Mouse (Mus musculus) forebrain, embryonic 15.5 days (tissue): ENCODE results near the gene Gdap1l1. TPM values are rescaled to one million over a fixed set of nuclear protein-coding genes. Genes with fewer than 3 reads are reported as not detected.

Experiments used
- ATAC-seq: fragments of 200-750 bp; cut with Nextera tagmentation; replicated peaks from 2 replicates; pipeline ENCODE4 v1.8.0; 2017; ENCODE audit warnings: mild to moderate bottlenecking, moderate TSS enrichment, moderate library complexity
- H3K27ac ChIP-seq: fragments of 300-500 bp; sonication (generic); replicated peaks from 2 replicates; pipeline ENCODE4 v1.5.1; 2015; ENCODE audit warnings: mild to moderate bottlenecking, inconsistent platforms
- H3K27me3 ChIP-seq: fragments of 300-500 bp; sonication (generic); 2 replicates; pipeline ENCODE4 v1.6.1; 2015; ENCODE audit warnings: inconsistent platforms
- H3K36me3 ChIP-seq: fragments of 300-500 bp; sonication (generic); 2 replicates; pipeline ENCODE4 v1.6.1; 2015; ENCODE audit warnings: mild to moderate bottlenecking, inconsistent platforms
- H3K4me1 ChIP-seq: fragments of 300-500 bp; sonication (generic); 2 replicates; pipeline ENCODE4 v1.6.1; 2015; ENCODE audit warnings: inconsistent platforms
- H3K4me2 ChIP-seq: fragments of 300-500 bp; sonication (generic); replicated peaks from 2 replicates; pipeline ENCODE4 v1.6.1; 2015; ENCODE audit warnings: mild to moderate bottlenecking, inconsistent platforms
- H3K4me3 ChIP-seq: fragments of 300-500 bp; sonication (generic); 2 replicates; pipeline ENCODE4 v1.5.1; 2015; ENCODE audit warnings: mild to moderate bottlenecking, inconsistent platforms
- H3K9ac ChIP-seq: fragments of 300-500 bp; sonication (generic); replicated peaks from 2 replicates; pipeline ENCODE4 v1.6.1; 2015; ENCODE audit warnings: mild to moderate bottlenecking, inconsistent platforms
- H3K9me3 ChIP-seq: fragments of 300-500 bp; sonication (generic); 2 replicates; pipeline ENCODE4 v1.6.1; 2016; ENCODE audit warnings: inconsistent platforms
- WGBS: fragments of 180-500 bp; shearing (Covaris S2); methylation state at CpG from one replicate; pipeline ENCODE4 v1.1.7; 2015; ENCODE audit warnings: mixed read lengths; 5-methylcytosine and 5-hydroxymethylcytosine counted together
- polyA plus RNA-seq: library from polyadenylated mRNA; unstranded; fragments of >200 nt; fragmentation: Nextera tagmentation; extraction: Ambion mirVana; gene quantifications from 2 replicates; pipeline ENCODE4 v1.2.1, GENCODE M21; 2015

Gene Gdap1l1
- polyA plus RNA-seq, 1 experiment from 2014 or later, result 112 TPM

DNA sequence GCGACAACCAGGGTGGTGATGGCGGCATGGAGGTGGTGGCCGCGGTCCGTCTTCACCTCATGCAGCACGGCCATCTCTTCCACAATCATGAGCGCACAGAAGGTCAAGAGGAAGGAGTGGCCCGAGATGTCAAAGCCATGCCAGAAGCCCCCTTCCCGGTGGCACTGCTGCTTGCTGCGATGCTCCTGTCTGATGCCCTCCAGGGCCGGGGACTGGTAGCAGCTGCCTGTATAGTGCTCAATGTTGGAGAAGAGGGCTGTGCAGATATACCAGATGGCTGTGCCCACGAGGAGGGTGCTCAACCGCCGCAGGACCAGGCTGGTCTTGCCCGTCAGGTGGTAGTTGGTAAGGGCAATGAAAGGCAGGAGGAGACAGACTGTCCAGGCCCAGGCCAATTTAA, 31.4 kb downstream of the Gdap1l1 start:
- H3K4me3 ChIP-seq, result no peak overlapping the region
- H3K4me1 ChIP-seq, result peaks cover 11% of the 10 kb centered on the region
- H3K27me3 ChIP-seq, result no peaks in the 10 kb centered on the region
- H3K9me3 ChIP-seq, result no peaks in the 10 kb centered on the region
- peaks cover 22% of the 10 kb centered on the region for H3K36me3 ChIP-seq
- H3K4me2 ChIP-seq, result no peak overlapping the region
- no peak overlapping the region for H3K9ac ChIP-seq
- ATAC-seq, result no peak
- WGBS, result 97% methylated on average over 15 of the region's 15 CpGs
- no peak overlapping the region for H3K27ac ChIP-seq

DNA sequence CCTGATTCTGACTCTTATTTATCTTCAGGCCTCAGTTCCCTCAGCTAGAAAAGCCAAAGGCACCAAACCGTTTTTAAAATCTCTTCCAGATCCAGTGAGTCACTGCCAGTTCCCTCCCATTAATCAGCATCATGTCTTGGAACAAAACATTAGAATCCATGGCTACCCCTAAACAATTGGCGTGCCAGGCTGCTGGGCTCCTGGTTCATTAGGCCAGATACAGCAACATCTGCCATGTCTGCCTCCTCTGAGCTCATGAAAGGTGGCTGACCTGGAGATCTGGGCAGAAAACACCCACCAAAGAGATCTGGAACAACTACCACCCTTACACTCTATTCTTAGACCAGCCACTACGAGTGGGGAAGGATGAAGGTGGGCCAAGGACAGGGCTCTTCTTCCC, 32.9 kb downstream of the Gdap1l1 start:
- H3K27me3 ChIP-seq, result no peaks in the 10 kb centered on the region
- H3K9me3 ChIP-seq, result no peaks in the 10 kb centered on the region
- H3K9ac ChIP-seq, result no peak overlapping the region
- peak overlapping the region; percentile 78; the same call in 1 of the 2 replicates for H3K4me2 ChIP-seq
- no peak for ATAC-seq
- no peak overlapping the region for H3K27ac ChIP-seq
- 59% methylated on average over 3 of the region's 3 CpGs for WGBS
- H3K4me3 ChIP-seq, result peak overlapping the region; percentile 69; the same call in 1 of the 2 replicates
- peaks cover 22% of the 10 kb centered on the region for H3K36me3 ChIP-seq
- peaks cover 11% of the 10 kb centered on the region for H3K4me1 ChIP-seq

DNA sequence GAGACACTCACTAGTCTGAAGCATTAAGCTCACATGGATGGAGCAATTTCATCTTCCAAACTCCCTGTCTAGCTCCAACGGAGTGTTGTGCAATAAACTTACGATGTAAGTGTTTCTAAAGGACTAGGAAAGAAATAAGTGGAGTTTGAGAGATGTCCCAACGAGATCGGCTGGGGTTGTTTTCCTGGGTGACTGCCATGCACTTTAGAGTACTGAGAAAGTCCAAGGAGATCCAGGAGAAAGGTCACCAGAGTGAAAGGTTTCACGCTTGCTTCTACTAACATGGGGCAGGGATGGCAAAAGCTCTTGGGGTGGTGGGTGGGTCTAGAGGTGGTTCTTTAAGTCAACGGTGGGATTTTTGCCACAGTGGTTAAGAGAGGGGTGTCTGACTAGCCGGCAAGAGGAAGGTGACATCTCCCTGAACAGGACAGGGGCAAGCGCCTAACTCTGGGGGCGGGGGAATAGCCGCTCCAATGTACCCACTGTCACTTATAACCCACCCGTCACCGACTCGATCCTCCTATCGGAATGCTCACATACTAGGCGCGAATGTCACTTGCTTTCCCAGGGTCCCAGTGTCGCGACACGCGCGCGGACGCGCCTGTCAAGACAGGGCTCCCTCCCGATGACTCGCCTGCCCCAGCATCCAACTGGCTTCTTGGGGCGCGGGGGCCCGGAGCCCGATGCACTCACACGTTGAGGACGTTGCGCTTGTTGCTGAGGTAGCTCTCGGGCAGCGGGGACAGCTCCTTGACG, 33.6 kb downstream of the Gdap1l1 start:
- no peaks in the 10 kb centered on the region for H3K9me3 ChIP-seq

DNA sequence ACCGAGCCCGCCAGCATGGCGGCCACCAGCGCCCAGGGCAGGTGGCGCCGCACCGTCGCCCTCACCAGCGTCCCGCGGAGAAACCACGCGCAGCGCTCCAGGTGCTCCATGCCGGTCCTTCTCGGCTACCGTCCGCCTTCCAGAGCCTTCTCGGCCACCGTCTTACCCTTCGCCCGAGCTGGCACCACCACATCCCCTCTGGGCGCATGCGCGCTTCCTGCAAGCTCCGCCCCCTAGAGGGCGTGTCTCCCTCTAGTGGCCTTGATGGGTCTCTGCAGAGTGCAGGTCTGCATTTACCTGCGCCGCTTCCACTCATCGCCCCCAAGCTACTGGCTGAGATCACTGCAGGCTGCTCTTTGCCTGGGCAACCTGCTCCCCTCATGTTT, 34.2 kb downstream of the Gdap1l1 start, which contains the start of gene Fitm2:
TSS of gene Fitm2 (minus strand) at position 164 of the 386 bp plus-strand sequence.
- Histone ChIP-seq H3K4me1 (peaks cover 11% of the 10 kb centered on the region), H3K9ac (peak within 1 kb of the TSS; percentile 74), H3K27me3 (no peaks in the 10 kb centered on the region), H3K4me2 (peak within 1 kb of the TSS; percentile 78), H3K27ac (peak within 1 kb of the TSS; percentile 51), H3K4me3 (peak within 1 kb of the TSS; percentile 69), H3K9me3 (no peaks in the 10 kb centered on the region), H3K36me3 (peaks cover 22% of the 10 kb centered on the region)
- WGBS, result under 1% methylated on average over 30 of the region's 30 CpGs
- peak; percentile 95 for ATAC-seq

More for the DNA sequence above, 33.6 kb downstream of the Gdap1l1 start:
- peaks cover 11% of the 10 kb centered on the region for H3K4me1 ChIP-seq
- peak overlapping the region; percentile 69 for H3K4me3 ChIP-seq
- H3K27ac ChIP-seq, result peak overlapping the region; percentile 51
- H3K9ac ChIP-seq, result peak overlapping the region; percentile 74
- 5% methylated on average over 36 of the region's 36 CpGs for WGBS
- H3K4me2 ChIP-seq, result peak overlapping the region; percentile 78
- peaks cover 22% of the 10 kb centered on the region for H3K36me3 ChIP-seq
- no peaks in the 10 kb centered on the region for H3K27me3 ChIP-seq
- no peak; the same call in 1 of the 2 replicates for ATAC-seq

DNA sequence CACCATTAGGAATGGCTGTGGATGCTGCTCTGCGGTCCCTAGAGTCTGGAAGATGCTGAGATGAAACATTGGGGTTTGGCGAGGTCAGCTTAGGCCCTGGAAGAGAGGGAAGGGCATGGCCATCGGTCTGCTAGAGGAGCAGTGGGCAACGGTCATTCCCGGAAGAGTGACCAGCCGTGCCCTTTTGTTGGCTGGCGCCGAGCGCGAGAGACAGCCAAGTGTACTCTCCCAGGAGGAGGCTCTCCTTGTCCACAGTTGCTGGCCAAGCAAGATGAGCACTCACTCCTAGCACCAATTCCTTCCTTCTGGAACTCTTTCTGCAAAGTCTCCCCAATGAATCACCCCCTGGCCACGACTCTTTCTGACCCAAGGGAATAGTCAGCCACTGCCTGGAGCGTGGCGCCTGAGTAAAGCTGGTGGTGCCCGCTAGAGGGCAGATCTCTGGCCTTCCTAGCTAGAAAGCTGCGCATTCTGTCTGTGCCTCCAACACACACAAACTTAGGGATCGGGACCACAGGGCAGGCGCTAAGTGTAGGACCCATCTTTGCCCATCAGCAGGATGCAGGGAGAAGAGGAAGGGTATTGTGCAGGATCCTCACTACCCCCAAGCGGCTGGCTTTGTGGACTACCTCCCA, 42.0 kb downstream of the Gdap1l1 start:
- peaks cover 19% of the 10 kb centered on the region for H3K27me3 ChIP-seq
- no peak overlapping the region for H3K4me2 ChIP-seq
- no peak overlapping the region for H3K4me3 ChIP-seq
- whole genome bisulfite sequencing, result 49% methylated on average over 18 of the region's 18 CpGs
- no peaks in the 10 kb centered on the region for H3K36me3 ChIP-seq
- H3K9ac ChIP-seq, result no peak overlapping the region
- no peak for ATAC-seq
- H3K4me1 ChIP-seq, result peaks cover 7% of the 10 kb centered on the region; the same call in 1 of the 2 replicates
- no peak overlapping the region for H3K27ac ChIP-seq
- H3K9me3 ChIP-seq, result no peaks in the 10 kb centered on the region

DNA sequence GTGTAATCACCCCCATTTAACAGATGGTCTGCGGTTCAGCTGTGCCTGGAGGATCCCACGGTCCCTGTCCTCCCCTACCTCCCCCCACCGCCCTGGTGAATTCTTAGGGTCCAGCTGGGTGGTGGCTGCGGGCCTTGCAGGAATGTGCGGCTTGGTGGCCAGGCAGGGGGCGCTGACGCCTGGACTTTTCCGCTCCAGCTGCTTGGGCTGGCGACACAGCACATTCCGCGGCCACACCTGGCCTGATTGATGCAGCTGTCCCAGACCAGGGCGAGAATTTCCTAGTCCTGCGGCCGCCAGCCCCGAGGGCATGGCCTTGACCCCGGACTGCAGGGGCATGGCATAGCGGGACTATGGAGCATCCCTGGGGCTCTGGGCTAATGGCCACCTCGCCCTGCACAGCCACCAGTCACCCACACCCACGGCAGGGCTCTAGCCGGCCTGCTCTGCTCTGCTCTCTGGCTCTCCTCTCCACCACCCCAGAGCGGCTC, 43.3 kb downstream of the Gdap1l1 start:
- no peak for ATAC-seq
- Histone ChIP-seq H3K9ac (peak overlapping the region; percentile 15; the same call in 1 of the 2 replicates), H3K27ac (no peak overlapping the region), H3K4me2 (peak overlapping the region; percentile 28), H3K27me3 (peaks cover 19% of the 10 kb centered on the region), H3K36me3 (no peaks in the 10 kb centered on the region), H3K4me3 (0 out of 2 replicates have a peak overlapping the region, but pooled peaks have one; percentile 8), H3K4me1 (peaks cover 7% of the 10 kb centered on the region; the same call in 1 of the 2 replicates), H3K9me3 (no peaks in the 10 kb centered on the region)
- WGBS, result 3% methylated on average over 21 of the region's 21 CpGs

DNA sequence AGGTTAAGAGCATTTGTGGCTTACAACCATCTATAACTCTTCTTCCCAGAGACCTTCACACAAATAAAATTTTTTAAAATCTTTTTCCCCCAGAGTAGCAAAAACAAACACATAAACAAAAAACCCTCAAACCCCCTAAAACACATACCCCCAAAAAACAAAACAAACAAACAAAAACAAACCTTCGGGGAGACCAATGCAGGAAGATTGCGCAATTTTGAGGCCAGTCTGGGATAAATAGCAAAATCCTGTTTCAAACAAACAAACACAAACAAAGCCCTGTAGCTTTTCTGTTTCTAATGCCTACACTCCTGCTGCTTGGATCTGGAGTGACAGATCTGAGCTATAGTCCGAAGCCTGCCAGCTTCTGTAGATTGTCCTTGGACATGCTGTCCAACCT, 49.1 kb downstream of the Gdap1l1 start:
- ATAC-seq, result no peak
- H3K9ac ChIP-seq, result no peak overlapping the region
- H3K4me2 ChIP-seq, result no peak overlapping the region
- H3K4me3 ChIP-seq, result no peak overlapping the region
- peaks cover 7% of the 10 kb centered on the region; the same call in 1 of the 2 replicates for H3K4me1 ChIP-seq
- H3K36me3 ChIP-seq, result no peaks in the 10 kb centered on the region
- no peak overlapping the region for H3K27ac ChIP-seq
- 91% methylated on average over 3 of the region's 3 CpGs for WGBS
- H3K27me3 ChIP-seq, result peaks cover 3% of the 10 kb centered on the region
- no peaks in the 10 kb centered on the region for H3K9me3 ChIP-seq

DNA sequence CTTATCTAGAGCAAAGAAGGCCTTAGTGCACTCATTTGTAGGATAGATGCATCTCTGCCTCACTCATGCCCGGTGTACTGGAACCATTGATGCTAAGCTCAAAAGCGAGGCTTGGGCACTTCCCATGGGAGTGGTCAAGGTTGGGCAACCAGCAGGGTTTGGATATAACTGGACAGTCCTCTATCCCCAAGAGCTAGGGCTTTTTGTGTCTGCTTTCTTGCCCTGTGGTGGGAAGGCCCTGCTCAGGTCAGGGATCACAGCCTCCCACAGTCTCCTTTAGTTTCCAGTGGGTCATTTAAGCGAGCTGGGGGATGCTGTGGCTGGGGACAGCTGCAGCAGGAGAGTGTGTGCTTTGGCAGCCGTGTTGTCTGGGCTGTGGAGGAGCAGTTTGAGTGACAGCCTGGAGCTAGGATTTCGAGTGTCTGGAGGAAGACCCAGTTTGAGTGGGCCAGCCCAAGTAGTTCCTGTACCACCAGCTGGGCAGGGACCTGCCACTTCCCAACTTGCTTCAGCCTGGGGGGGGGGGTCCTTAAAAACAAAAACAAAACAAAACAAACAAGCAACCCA, 51.5 kb downstream of the Gdap1l1 start:
- Histone ChIP-seq H3K27ac (no peak overlapping the region), H3K4me1 (peaks cover 7% of the 10 kb centered on the region; the same call in 1 of the 2 replicates), H3K27me3 (no peaks in the 10 kb centered on the region), H3K9ac (no peak overlapping the region), H3K36me3 (no peaks in the 10 kb centered on the region), H3K4me3 (no peak overlapping the region), H3K4me2 (no peak overlapping the region), H3K9me3 (no peaks in the 10 kb centered on the region)
- WGBS, result 60% methylated on average over 5 of the region's 5 CpGs
- no peak for ATAC-seq

DNA sequence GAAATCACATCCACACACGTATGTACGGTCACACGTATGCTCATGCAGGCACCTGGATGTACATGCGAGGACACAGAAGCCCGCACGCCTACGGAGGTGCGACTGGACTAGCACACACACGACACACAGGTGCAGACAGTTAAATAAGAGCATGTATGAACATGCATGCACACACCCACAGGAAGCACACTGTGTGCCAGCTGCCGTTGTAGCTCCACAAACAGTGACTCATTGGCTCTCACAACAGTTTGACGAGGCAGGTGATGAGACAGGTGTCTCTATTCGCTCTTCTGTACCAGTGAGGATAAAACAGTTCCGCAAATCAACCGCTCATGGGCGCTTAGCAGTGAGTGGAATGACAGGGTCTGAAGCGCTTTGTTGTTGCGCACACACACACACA, 52.4 kb downstream of the Gdap1l1 start:
- ATAC-seq, result no peak
- Histone ChIP-seq H3K9ac (no peak overlapping the region), H3K27ac (no peak overlapping the region), H3K4me3 (no peak overlapping the region), H3K4me2 (no peak overlapping the region), H3K4me1 (peaks cover 7% of the 10 kb centered on the region; the same call in 1 of the 2 replicates), H3K9me3 (no peaks in the 10 kb centered on the region), H3K36me3 (no peaks in the 10 kb centered on the region), H3K27me3 (no peaks in the 10 kb centered on the region)
- 90% methylated on average over 17 of the region's 17 CpGs for WGBS

DNA sequence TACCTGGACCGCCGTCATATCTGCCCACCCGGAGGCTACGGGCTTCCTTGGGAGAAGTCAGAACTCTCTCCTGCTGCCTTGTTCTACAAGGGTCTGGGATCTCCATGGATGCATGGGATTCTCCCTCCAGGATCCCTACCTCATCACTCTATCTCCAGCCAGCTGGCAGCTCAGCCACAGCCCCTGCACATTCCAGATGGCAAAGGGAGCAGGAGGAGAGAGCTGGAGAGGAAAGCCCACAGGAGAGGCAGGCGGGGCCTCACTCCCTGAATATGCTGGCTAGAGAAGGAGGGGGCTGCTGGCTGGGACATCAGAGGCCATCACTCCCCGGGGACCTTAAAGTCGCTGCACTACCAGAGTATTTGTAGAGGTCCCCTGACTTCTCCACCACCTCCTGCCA, 53.1 kb downstream of the Gdap1l1 start:
- Histone ChIP-seq H3K4me2 (no peak overlapping the region), H3K27me3 (no peaks in the 10 kb centered on the region), H3K27ac (no peak overlapping the region), H3K4me3 (no peak overlapping the region), H3K9me3 (no peaks in the 10 kb centered on the region), H3K4me1 (peaks cover 7% of the 10 kb centered on the region; the same call in 1 of the 2 replicates), H3K9ac (no peak overlapping the region), H3K36me3 (no peaks in the 10 kb centered on the region)
- WGBS, result 64% methylated on average over 7 of the region's 7 CpGs
- peak; percentile 38; the same call in 1 of the 2 replicates for ATAC-seq

DNA sequence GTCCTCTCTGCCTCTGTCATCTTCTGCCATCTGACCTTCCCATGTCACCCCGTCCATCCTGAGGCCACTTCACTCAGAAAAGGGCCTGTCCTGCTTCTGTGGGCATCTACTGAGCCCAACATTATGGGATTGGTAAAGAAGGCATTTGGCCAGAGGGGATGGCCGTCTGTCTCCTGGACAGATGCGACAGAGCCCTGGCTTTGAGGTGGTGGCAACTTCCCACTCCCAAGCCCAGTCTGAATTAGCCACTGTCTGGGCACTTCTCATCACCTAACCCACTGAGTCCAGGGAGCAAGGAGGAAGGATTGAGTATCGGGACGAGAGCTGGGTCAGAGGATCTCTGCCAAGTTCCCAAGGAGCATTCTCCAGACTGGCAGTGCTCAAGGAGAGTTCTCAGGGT, 53.7 kb downstream of the Gdap1l1 start, which contains the start of gene R3hdml:
TSS of gene R3hdml (plus strand) at position 301 of the 400 bp plus-strand sequence.
- Histone ChIP-seq H3K9me3 (no peaks in the 10 kb centered on the region), H3K27ac (no peak within 1 kb of the TSS), H3K4me3 (no peak within 1 kb of the TSS), H3K4me2 (no peak within 1 kb of the TSS), H3K9ac (no peak within 1 kb of the TSS), H3K27me3 (no peaks in the 10 kb centered on the region), H3K4me1 (peaks cover 7% of the 10 kb centered on the region; the same call in 1 of the 2 replicates), H3K36me3 (no peaks in the 10 kb centered on the region)
- WGBS, result 79% methylated on average over 5 of the region's 5 CpGs
- no peak for ATAC-seq

DNA sequence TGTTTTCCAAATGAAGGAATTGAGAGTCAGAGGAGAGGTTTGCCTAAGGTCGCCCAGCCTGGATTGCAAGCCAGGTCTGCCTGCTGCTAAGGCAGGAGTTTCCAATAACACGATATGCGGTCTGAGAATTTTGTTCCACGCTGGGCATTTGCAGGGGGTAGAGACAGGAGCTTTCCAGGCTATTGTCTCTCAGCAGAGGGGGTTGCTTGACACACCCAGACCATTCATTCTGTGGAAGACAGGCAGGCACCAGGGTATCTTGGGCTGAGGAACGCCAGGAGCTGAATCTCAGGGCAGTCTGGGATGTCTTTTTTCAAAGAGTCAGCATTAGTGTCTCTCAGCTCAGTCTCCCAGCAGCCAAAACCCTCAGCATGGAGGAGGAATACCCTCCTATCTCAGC, 54.8 kb downstream of the Gdap1l1 start:
- H3K27ac ChIP-seq, result no peak overlapping the region
- no peak overlapping the region for H3K4me2 ChIP-seq
- no peaks in the 10 kb centered on the region for H3K36me3 ChIP-seq
- H3K9me3 ChIP-seq, result no peaks in the 10 kb centered on the region
- H3K27me3 ChIP-seq, result no peaks in the 10 kb centered on the region
- H3K9ac ChIP-seq, result no peak overlapping the region
- H3K4me1 ChIP-seq, result peaks cover 7% of the 10 kb centered on the region; the same call in 1 of the 2 replicates
- ATAC-seq, result no peak
- 13% methylated on average over 5 of the region's 5 CpGs for WGBS
- no peak overlapping the region for H3K4me3 ChIP-seq
